Mouse (Mus musculus): Measurements from ENCODE around the gene Zic4.

- TF ChIP-seq CTCF (IDR thresholded peaks at IDR 0.05; ENCODE audit: control insufficient read depth, insufficient read depth, insufficient replicate concordance, low read depth, low read length) (no peak), POLR2A (IDR thresholded peaks at IDR 0.05; ENCODE audit: control insufficient read depth, low read depth, low read length) (no peak)
Observed at GRCm38 (mm10) chr9:91347591-91347990, 14.6 kb upstream of the Zic4 start.
